Mouse (Mus musculus): Measurements from ENCODE around the gene Hdac5.
A peak's percentile ranks its signal among the peaks of the same experiment; 100 is the strongest.
"Not testable (repeated sequence)": the region's sequence is repeated elsewhere in the genome, so short reads cannot be mapped to it uniquely, and the experiment has no call there.

Hdac5 gene

DNA sequence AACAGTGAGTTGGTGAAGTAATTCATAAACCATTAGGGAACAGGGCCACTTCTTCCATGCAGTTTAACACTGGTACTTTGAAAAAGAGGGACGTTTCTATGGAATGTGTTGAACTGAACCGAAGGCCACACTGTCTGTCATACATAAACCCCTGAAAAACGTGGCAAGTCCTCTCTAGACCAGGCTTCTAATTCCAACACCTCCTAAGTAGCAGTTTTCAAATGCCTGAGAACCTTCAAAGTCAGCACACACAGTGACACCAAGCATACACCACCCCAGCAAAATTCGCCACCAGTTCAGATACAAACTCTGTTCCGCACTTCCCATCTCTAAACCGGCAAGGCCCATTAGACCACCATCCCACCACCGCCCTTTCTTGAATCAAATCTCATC is 45.7 kb downstream of the Hdac5 start:
- no peak for DNase-seq (ENCODE audit: low spot score)

DNA sequence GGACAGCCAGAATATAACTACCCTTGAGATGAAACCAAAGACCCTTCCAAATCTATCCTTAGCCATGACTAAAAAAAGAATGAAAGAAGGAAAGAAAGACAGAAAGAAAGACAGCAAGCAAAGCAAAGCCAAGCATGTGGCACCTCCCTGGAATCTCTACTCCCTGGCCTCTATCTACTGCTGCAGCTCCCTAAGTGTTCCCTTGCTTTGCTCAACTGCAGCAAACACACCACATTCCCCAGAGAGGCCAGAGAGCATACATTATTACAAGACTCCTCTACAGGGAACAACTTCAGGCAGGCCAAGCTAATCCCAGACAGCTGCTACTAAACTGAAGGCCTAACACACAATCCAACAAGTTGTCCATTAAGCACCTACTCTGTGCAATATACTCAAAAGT is 50.1 kb downstream of the Hdac5 start:
- no peak for DNase-seq (ENCODE audit: low spot score)

DNA sequence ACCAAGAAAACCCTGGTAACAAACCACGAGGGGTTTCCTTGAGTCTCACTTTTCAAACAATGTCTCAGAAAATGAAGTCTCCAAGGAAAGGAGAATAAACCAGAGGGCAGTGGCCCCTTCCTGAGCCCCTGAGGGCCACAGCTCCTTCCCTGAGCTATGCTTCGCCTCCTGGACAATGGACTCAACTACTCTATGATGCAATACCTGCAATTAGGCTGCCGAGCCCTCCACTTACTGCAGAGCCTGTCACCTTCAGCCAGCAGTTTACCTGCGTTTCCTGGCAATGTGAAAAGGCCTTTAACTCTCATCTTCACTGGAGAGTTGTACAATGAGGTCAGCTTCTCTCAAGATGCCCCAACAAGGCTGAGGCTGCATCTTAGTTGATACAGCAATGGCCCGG is 61.3 kb downstream of the Hdac5 start:
- no peak for DNase-seq (ENCODE audit: low spot score)

DNA sequence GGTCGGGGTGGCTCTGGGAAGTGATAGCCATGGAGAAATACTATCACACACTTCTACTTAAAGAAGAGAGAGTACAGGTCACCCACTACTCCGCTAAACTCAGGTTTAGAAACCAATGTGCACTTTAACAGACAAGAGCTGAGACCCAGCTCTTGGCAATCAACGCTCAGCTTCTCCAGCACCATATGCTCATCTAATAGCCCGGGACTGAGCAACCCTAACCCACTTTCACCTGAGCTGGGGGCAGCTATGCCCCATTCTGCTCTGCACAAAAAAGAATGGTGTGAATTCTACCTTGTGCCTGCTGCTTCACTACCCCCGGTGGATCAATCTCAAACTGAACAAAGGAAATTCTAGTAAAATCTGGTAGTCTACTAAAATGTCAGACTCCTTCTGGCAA is 62.4 kb downstream of the Hdac5 start:
- DNase-seq (ENCODE audit: low spot score), result no peak

DNA sequence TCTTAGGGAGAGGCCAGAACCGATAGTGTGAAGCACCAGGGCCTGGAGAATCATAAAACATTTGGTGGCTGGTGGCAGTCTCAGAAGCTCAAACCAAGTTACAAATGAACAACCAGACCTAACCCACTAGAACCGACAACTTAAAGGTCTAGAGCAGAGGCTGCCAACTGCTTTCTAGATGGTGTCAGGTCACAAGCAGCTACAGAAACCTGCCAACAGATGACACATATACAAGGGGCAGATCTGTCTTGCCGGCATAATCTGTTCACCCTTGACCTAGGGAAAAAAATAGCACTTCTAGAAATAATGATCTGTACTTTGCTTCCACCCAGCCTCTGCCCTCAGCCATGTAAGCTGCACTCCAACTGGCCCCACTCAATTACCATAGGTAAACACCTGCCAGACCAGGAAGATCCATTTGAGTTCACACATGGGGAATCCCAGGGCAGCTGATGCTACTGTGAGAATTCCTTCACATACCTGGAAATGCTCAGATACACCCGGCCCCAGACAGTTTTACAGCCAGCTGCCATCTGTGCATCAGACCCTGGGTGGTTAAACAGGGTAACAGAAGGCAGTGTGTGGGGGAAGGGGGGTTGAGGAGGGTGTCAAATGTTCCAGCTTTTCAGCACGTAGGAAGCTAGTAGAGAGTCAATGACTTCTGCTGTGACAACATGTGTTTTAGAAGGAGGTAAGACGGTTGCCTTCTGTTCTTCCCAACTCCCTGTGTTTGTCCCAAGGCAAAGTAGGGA is 63.8 kb downstream of the Hdac5 start:
- DNase-seq (ENCODE audit: low spot score), result no peak

DNA sequence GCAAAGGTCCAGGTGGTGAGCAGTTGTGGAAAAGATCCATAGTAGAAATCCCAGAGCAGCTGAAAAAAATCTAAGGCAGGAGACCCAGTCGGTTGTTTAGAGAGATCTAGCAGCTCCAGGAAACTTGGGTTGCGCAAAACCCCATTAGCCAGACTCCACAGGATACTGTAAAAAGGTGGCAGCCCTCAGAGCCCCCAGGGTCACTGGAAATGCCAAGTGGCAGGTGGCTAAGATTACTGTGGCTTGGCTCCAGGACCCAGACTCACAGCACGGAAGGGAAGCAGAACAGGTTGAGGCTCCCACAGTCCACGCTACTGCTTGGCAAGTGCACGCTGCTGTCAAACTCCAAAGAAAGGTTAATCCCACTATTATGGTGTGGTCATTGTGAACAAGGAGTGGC is 70.2 kb downstream of the Hdac5 start:
- DNase-seq (ENCODE audit: low spot score), result no peak

DNA sequence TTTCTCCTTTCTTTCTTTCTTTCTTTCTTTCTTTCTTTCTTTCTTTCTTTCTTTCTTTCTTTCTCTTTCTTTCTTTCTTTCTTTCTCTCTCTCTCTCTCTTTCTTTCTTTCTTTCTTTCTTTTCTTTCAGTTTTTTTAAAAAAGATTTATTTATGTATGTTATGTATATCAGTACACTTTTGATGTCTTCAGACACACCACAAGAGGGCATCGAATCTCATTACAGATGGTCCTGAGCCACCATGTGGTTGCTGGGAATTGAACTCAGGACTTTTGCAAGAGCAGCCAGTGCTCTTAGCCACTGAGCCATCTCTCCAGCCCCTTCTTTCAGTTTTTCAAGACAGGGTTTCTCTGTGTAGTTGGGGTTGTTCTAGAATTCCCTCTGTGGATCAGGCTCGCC is 71.9 kb downstream of the Hdac5 start:
- DNase-seq (ENCODE audit: low spot score), result not testable (repeated sequence)

DNA sequence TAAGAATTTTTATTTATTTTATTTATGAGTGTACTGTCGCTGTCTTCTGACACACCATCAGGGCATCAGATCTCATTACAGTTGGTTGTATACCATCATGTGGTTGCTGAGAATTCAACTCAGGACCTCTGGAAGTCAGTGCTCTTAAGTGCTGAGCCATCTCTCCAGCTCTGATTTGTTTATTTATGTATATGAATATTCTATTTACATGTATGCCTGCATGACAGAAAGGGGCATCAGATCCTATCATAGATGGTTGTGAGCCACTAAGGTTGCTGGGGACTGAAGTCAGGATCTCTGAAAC is 73.2 kb downstream of the Hdac5 start:
- no peak for DNase-seq (ENCODE audit: low spot score)

DNA sequence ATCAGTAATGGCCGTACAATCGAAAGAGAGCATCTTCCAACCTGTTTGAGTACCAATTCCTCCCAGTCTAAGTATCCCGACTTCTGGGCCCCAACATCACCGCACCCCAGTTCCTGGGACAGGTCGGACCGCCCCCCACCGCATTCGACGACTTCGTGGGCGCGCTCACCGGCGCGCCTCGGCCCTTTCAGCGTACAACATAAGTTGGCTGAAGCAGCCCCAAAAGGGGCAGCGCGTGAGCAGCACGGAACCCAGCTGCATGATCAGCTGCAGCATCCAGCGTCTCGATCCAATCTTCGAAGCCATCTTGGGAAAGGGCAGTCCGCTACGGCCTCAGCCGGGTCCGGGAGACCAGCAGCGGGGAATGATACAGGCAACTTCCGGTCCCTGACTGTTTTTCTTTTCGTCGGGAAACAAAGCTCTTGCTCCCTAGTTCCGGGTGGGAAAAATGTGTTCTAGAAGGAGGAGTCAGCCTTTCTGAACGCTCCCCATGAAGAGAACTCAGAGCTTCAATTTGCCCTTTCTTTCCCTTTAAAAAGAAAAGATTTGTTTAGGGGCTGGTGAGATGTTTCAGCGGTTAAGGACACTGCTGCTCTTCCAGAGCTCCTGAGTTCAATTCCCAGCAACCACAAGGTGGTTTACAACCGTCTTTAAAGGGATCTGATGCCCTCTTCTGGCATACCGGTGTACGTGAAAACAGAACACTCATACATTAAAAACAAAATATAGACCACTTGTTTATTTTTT is 73.8 kb downstream of the Hdac5 start, which contains the start of gene Tmem101:
Gene Tmem101, minus strand, starts transcription at position 366 of the 747 bp plus-strand sequence.
- DNase-seq (ENCODE audit: low spot score), result peak; percentile 57

DNA sequence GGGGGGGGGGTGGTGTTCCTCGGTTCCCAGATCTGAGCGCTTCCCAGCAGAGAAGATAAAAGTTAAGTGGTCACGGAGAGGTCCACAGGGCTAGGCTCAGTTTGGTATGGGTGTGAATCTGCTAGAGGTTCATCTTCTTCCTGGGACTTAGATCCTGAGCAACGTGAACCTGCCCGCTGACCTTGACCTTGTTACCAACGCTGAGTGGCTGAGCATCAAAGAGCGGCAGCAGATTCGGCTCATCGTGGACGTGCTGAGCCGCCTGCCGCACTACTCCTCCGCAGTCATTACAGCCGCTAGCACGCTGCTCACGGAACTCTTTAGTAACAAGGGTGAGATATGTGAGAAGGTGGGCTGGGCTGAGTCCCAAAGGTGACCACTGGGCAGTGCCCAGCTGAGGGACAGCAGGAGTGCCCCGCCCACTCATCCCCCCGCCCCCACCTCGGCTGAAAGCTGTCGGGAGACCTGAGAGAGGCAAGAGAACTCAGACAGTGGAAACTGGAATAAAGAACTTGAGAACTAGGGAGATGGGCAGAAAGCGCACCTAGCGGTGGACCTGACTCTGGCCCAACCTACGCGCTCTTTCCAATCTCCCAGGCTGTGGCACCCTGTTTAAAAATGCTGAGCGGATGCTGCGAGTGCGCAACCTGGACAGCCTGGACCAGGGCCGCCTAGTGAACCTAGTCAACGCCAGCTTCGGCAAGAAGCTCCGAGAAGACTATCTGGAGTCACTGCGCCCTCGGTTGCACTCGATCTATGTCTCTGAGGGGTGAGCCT is 82.6 kb downstream of the Hdac5 start:
- DNase-seq (ENCODE audit: low spot score), result no peak

DNA sequence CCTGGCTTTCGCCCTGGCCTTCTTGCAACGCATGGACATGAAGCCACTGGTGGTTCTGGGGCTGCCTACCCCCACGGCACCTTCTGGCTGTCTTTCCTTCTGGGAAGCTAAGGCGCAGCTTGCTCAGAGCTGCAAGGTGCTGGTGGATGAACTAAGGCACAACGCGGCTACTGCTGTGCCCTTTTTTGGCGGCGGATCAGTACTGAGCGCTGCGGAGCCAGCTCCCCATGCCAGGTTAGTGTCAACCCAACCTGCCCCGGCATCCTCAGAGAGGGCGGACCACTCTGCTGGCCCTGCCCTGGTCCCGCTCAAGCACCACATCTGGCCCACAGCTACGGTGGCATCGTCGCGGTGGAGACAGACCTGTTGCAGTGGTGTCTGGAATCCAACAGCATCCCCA is 83.4 kb downstream of the Hdac5 start:
- DNase-seq (ENCODE audit: low spot score), result no peak

DNA sequence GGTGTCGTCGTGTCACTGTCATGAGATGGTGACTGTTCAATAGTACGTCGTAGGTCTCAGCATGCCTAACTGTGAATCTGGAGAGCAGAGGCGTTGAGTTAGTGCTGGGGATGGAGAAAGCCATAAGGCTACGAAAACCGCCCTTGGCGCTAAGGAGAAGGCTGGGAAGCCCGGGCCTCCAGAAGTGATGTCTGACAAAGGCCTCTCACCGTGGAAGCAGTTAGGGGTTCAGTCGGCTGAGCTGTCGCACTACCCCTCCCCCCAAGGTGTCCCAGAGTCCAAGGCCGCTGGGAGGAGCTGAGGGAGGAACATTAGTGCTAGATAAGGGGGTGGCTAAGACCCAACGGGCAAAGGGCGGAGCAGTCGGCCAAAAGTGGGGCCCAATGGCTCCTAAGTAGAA is 84.0 kb downstream of the Hdac5 start:
- no peak for DNase-seq (ENCODE audit: low spot score)

DNA sequence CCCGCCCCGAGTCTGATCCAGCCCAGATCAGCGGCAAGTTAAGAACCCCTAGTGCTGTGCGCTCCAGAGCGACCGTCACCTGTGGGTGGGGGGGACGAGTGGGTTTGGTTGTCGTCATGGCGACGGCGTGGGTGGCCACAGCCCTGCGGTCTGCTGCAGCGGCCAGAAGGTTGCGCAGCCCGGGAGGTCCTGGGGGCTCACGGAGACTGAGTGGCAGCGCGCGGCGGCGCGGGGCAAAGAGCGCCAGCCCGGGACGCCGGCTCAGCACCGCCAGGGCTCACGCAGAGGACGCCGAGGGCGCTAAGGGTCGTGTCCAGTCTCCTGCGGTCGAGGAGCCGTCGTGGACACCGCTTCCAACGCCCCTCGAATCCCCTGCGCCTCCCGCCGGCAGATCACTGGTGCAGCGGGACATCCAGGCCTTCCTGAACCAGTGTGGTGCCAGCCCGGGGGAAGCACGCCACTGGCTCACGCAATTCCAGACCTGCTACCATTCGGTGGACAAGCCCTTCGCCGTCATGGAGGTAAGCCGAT is 84.4 kb downstream of the Hdac5 start, which contains the start of gene Nags:
Gene Nags, plus strand, starts transcription at position 43 of the 531 bp plus-strand sequence.
- DNase-seq (ENCODE audit: low spot score), result no peak

DNA sequence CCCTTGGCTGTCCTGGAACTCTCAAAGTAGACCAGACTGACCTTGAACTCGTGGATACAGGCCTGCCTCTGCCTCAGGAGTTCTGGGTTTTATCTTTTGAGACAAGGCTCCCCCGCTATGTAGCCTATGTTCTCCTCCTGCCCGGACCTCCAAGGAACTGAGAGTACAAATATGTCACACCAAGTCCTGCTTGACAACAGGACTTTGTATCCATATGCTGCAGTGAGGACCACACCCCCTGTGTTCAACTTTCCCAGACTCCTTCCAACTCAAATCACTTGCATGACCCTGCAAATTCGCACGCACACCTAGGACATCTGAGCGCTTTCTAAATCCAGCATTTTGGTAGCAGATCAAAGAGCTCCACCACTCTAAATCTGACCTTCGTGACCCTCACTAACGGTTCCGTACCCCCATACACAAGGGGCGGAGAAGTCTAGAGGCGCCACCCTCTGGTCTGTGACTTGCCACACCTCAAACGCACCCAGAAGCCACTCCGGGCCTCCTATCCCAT is 85.0 kb downstream of the Hdac5 start:
- no peak for DNase-seq (ENCODE audit: low spot score)
